Mouse (Mus musculus) urinary bladder, postnatal 25 days (tissue): ENCODE measurements around the gene Unc5b.

Experiments used
- DNase-seq: peaks from one replicate; pipeline ENCODE4 v3.0.0; 2022; ENCODE audit warnings: low spot score

The Unc5b gene

DNA sequence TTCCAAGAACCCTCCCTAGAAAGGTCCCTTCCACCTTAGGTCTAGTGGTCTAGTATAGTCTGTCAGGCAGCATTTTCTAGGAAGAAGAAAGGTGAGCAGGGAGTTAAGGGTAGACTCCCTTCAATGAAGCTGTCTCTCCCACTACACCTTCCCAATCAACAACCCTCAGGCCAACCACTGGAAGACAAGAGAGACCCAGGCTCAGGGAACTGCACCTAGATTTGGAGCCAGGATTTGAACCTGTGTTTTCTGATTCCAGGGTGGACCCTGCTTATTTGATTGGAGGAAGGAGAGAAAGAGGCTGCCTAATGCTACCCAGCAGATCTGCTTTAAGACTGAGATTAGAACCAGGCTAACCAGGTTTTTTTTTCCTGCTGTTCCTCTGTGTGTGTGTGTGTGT is 10.1 kb downstream of the Unc5b start:
- no peak for DNase-seq

- DNase-seq: no peak
Observed at GRCm38 (mm10) chr10:60820552-60820951, 10.8 kb downstream of the Unc5b start.

DNA sequence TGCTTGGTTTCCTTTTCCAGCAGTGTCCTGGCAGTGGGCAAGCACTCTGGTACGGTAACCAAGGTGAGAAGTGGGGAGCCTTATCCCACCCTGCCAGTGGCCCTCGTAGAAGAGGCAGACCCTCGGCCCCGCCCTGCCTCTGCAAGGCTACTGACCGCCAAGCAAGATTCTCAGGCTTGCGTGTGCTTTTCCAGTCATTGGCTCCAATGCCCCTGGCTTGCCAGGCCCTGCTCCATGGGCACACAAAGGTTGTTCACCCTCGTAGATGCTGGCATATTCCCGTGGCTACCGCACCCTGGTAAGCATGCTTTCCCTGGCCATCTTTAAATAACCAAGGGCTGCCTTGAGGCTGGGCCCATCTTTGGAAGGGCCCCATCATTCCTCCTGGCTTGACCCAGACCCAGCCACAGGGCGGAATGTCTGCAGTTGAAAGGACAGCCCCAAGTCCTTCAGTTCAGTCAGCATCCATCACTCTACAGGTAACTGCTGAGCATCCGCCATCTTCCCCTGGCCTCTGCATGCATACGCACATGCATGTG is 11.7 kb downstream of the Unc5b start:
- no peak for DNase-seq

DNA sequence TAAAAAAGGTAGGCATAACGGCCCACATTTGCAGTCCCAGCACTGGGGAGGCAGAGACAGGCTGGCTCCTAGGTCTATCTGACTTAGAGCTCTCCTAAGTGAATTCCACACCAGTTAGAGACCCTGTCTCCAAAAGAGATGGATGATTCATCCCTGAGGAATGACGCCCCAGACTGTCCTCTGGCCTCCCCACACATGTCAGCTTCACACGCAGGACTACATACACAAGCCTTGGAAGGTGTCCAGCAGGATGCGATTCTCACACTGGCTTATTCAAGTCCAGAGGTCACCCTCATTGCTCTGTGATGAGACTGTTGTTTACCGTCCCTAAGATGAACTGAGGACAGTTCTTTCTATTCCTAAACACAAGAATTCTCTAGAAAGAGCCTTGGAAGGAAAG is 12.2 kb downstream of the Unc5b start:
- DNase-seq: no peak

GRCm38 (mm10) chr10:60818708-60819107 is 12.7 kb downstream of the Unc5b start:
- DNase-seq: no peak

DNA sequence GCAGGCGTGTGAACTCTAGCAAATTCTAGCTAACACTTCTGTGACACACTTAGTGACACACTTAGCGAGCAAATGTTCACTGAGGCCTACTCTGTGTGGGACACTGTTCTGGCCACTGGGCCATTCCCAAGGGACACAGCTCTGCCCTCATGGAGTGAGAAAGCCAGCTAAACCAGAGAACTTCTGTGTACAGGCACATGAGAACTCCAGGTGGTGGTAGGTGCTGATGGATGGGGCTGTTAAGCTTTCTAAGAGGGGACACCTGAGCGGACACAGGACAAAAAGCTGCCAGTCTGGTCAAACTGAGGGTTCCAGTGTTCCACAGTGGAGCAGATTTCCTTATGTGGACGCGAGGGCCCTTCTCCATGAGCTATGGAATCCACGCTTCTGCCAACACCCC is 13.5 kb downstream of the Unc5b start:
- DNase-seq: no peak

- peak; percentile 53 for DNase-seq
Observed at GRCm38 (mm10) chr10:60816872-60817648, 14.3 kb downstream of the Unc5b start.

DNA sequence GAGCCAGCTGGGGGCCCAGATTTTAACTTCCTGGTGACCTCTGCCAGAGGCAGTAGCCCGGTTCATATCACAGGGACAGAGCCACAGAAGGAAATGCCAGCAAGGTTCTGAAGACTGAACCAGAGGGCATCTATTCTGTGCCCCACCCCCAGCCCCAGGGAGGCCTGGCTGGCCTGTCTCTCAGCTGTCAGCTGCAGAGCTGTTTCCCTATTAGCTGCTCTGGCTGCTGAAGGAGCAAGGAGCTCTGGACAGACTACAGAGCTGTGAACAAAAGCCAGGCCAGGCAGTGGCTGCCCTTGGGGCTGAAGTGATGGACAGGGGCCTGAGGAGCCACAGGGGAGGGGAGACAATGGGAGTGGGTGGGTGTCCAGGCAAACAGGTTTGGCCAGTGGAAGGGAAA is 15.5 kb downstream of the Unc5b start:
- no peak for DNase-seq

- DNase-seq: no peak
Observed at GRCm38 (mm10) chr10:60815059-60815458, 16.3 kb downstream of the Unc5b start.

- no peak for DNase-seq
Observed at GRCm38 (mm10) chr10:60814444-60815057, 16.8 kb downstream of the Unc5b start.

GRCm38 (mm10) chr10:60813606-60814005 is 17.8 kb downstream of the Unc5b start:
- DNase-seq: no peak

DNA sequence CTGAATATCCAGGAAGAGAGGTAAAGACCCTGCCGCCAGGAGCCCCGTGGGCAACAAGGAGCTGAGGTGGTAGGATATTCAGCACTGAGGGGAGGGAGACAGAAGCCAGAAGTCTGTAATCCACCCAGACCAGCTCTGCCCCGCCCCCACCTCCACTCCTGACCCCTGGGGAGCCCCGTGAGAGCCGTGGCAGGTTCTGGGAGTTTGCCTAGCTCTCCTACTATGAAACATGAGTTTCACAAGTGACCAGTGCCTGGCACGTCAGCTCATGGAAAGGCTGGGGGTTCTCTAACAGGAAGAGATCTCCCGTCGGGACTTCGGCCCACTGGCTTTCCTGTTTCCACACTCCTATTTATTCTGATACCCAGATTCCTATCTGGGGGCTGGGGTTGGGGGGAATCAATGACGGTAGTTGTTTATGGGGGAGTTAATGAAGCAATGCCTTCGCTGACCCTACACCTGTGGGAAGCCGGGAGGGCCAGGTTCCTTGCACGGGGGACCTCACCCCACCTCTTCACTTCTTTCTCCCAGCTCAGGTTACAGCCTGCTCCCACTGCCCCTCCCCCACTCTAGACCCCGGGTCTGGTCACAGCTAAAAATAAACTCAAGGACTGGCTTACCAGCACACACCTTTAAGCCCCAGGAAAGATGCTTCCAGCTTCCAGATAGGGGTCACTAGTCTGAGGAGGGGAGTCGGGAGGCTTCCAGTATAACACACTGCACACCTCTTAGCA is 19.4 kb downstream of the Unc5b start:
- DNase-seq: no peak

DNA sequence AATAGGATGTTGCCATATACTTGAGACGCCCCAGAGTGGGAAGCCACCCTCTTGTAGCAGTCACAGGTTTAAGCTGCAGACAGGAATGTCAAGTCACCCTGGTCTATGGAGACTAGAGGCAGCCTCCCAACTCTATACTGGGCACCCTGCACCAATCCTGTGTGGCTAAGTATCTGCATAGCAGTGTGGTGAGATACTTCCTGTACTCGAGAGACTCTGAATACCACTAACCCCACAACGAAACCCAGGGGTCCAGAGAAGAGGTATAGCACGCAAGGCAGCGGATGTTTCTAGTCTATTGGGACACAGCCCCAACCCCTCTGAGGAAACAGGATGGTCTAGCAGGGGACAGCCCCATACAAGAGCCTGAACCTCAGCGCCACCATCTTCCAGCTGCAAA is 22.9 kb downstream of the Unc5b start:
- DNase-seq: no peak

DNA sequence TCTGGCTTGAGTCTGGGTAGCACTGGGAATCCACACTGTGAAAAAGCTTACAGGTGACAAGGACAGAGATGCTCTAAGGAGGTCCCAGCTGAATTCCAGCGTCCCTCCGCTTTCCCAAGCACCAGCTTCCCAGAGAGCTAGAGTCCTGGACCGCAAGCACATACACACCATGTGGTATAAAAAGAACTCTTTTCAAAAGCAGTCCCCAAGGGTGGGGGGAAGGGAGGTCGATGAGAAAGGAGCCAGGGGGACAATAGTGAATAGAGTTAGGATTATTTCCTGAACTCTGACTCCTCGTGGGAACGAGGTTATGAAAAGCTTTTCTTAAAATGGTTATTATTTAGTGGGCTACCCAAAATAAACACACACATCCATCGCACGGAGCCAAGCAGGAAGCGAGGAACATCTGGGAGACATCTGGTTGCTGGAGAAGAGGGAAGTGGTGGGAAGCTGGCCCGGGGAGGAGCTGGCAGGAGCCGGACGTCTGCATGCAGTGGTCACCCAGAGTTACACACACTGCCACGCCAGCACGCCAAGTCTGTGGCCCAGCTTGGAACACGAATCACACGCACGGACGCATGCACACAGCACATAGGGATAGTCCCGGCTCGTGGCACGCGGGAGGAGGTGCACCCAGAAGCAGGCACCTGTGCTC is 23.7 kb downstream of the Unc5b start:
- DNase-seq: no peak

DNA sequence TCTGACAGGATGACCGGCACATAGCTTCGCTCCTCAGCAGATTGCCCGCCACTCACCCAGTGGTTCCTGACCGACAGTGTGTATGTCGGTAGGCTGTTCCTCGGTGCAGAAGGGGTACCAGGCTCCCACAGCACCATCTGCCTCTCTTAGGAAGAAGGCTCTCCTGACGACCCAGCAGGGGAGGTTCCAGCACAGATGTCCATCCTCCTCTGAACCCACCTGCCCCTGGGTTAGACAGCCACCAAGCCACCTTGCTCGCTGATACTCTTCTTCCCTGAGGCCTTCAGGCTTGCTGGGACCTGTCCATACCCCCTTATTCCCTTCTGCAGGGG is 25.2 kb downstream of the Unc5b start:
- DNase-seq: no peak

DNA sequence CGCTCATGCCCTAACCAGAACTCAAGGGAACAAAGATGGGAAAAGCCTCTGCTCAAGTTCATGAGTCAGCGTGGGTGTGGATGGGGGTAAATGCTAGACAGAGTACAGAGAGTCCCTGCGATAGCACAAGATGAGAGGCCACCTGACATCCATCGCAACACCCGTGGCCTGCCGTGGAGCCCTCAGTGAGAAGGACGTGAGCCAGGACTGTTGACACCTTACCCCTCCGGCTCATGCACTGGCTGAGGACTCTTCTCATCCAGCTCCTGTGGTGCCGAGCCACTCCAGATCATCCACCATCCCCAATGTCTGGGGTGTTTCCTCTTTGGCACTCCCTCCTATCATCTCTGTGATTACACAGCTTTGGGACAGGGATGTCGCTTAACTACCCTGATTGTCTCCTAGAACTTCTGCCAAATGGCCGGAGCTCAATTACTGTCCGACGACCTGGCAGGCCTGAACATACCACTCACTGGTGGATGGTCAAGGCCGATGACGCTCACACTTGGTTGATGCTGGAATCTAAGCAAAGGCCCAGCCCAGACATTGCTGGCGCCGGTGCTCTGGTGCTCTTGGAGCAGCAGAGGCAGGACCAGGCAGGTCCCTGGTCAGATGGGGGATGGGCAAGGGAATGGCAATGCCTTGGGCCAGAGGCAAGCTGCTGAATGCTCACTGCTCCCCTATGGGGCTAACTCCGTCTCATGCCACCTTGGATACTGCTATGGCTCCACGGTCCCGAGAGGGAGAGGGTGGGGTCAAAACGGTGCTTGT is 25.8 kb downstream of the Unc5b start:
- DNase-seq: peak; percentile 48

GRCm38 (mm10) chr10:60804865-60805264 is 26.5 kb downstream of the Unc5b start:
- no peak for DNase-seq

DNA sequence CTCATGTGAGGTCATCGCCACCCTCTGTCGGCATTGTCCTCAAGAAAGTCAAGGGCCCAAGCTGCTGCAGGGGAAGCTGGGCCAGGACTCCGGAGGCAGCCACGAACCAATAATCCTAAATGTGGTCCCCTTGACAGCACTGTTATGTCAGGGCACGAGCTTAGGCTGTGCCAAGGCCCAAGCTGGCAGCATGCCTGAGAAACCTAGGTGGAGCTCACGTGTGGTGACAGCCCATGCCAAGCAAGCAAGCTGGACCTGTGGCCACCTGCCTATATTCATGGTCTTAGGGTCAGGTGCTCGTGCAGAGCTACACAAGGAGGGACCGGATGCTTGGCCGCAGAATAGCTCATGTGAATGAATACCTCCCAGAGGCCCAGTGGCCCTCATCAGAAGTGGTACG is 27.4 kb downstream of the Unc5b start:
- DNase-seq: no peak

GRCm38 (mm10) chr10:60801898-60802412 is 29.4 kb downstream of the Unc5b start:
- DNase-seq: no peak

- no peak for DNase-seq
Observed at GRCm38 (mm10) chr10:60801168-60801897, 30.0 kb downstream of the Unc5b start.
